Mouse (Mus musculus) CD4-positive, CD25-positive, alpha-beta regulatory T cell, adult 2 months (primary cell): ENCODE measurements around the gene Poc1a.

ENCODE experiments used
- DNase-seq: peaks from one replicate; pipeline ENCODE4 v3.0.0-alpha.2; 2012; ENCODE audit warnings: low read depth, low spot score

Poc1a gene

GRCm38 (mm10) chr9:106265358-106266075, 15.3 kb upstream of the Poc1a start:
- DNase-seq = no peak

GRCm38 (mm10) chr9:106266936-106267657, 13.8 kb upstream of the Poc1a start:
- no peak for DNase-seq

GRCm38 (mm10) chr9:106268421-106268820, 12.4 kb upstream of the Poc1a start:
- DNase-seq = no peak

- no peak for DNase-seq
Observed at GRCm38 (mm10) chr9:106269076-106269788, 11.6 kb upstream of the Poc1a start.

- no peak for DNase-seq
Observed at GRCm38 (mm10) chr9:106269879-106270278, 11.0 kb upstream of the Poc1a start.

GRCm38 (mm10) chr9:106270656-106271055, 10.2 kb upstream of the Poc1a start:
- DNase-seq = no peak

GRCm38 (mm10) chr9:106272288-106272687, 8.6 kb upstream of the Poc1a start:
- DNase-seq = no peak

- no peak for DNase-seq
Observed at GRCm38 (mm10) chr9:106273276-106273675, 7.6 kb upstream of the Poc1a start.

- DNase-seq = no peak
Observed at GRCm38 (mm10) chr9:106273791-106274190, 7.1 kb upstream of the Poc1a start.

- DNase-seq = peak; percentile 59
Observed at GRCm38 (mm10) chr9:106274652-106275180, 6.1 kb upstream of the Poc1a start.

GRCm38 (mm10) chr9:106275806-106276205, 5.1 kb upstream of the Poc1a start:
- DNase-seq = no peak

- DNase-seq = peak; percentile 72
Observed at GRCm38 (mm10) chr9:106280386-106280785, 475 bp upstream of the Poc1a start.

- no peak for DNase-seq
Observed at GRCm38 (mm10) chr9:106282024-106282423, 1.2 kb downstream of the Poc1a start.

- DNase-seq = no peak
Observed at GRCm38 (mm10) chr9:106287165-106287564, 6.3 kb downstream of the Poc1a start.

GRCm38 (mm10) chr9:106288864-106289263, 8.0 kb downstream of the Poc1a start:
- peak; percentile 88 for DNase-seq

- no peak for DNase-seq
Observed at GRCm38 (mm10) chr9:106289841-106290240, 9.0 kb downstream of the Poc1a start.

GRCm38 (mm10) chr9:106290636-106291122, 9.8 kb downstream of the Poc1a start:
- no peak for DNase-seq

- no peak for DNase-seq
Observed at GRCm38 (mm10) chr9:106293569-106294156, 12.8 kb downstream of the Poc1a start.

- no peak for DNase-seq
Observed at GRCm38 (mm10) chr9:106296637-106297174, 15.8 kb downstream of the Poc1a start.

- no peak for DNase-seq
Observed at GRCm38 (mm10) chr9:106300176-106300803, 19.4 kb downstream of the Poc1a start.

- DNase-seq = no peak
Observed at GRCm38 (mm10) chr9:106300949-106301348, 20.1 kb downstream of the Poc1a start.
